Mouse (Mus musculus) layer of hippocampus, adult 2 months (tissue): ENCODE data around the gene Oasl2. TPM values are rescaled to one million over a fixed set of nuclear protein-coding genes. Genes with fewer than 3 reads are reported as not detected.
"Not testable (repeated sequence)": the region's sequence is repeated elsewhere in the genome, so short reads cannot be mapped to it uniquely, and the experiment has no call there.

ENCODE experiments used
- DNase-seq, 2 experiments: peaks; one replicate each; pipeline ENCODE4 v3.0.0; 2022; ENCODE audit warnings: low spot score in 2 of 2
- H3K27ac ChIP-seq: fragments of 200-600 bp; 2 replicates; pipeline ENCODE4 v1.8.1; 2022
- H3K4me3 ChIP-seq: fragments of 200-600 bp; 2 replicates; pipeline ENCODE4 v1.8.1; 2022; ENCODE audit warnings: mild to moderate bottlenecking
- CTCF ChIP-seq: fragments of 200-600 bp; conservative IDR thresholded peaks from 2 replicates; pipeline ENCODE4 v1.8.1; 2022; ENCODE audit warnings: antibody characterized with exemption, mild to moderate bottlenecking, moderate library complexity
- long read RNA-seq, 2 experiments: library from polyadenylated mRNA; stranded (forward); transcript quantifications; one replicate each; pipeline ENCODE4 v2.0.0; 2021; ENCODE audit warnings: borderline mapping rate in 2 of 2
- total RNA-seq, 2 experiments: library from RNA; stranded (reverse); gene quantifications; 2 replicates each; pipeline ENCODE4 v1.2.3; 2021

Gene Oasl2
- total RNA-seq: 1 to 10 TPM; 2.2 to 2.9 TPM
- long read RNA-seq, experiment 1, partial matches to known transcripts: 0 of 1 reads
- long read RNA-seq, experiment 1, other reads (novel, unspliced or antisense): 0 of 1 reads
- long read RNA-seq, experiment 2: 0 reads

DNA sequence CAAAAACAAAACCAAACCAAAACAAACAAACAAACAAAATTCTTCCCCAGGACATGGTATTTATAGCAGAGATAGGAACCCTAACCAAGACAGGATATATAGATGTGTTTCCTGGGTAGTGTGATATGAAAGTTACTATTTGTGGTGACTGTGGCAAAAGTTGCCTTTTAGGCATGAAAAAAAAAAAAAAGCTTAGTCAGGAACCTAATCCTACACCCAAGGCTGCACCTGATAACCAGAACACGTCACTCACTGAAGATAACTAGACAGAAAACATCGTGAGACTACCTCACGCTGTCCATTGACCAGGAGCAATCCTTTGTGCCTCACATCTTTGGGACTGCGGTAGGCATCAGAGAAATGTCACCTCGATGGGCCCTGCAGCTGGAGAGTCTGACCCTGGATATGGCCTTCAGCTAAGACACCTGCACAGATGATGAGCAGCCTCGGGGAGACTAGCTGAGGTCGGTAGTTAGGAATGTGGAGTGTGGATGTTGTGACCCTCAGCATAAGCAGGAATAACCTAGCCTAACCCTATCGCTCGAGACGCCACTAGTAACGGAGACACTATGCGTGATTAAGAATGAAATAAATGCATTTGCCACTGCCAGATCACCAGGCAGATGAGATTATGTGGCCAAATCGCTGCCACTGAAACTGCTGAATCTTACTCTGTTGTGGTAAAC is at the start of gene Oasl2:
TSS of gene Oasl2 (plus strand) at position 249 of the 686 bp plus-strand sequence.
- DNase-seq: no peak
- Histone ChIP-seq H3K4me3 (peak within 1 kb of the TSS; percentile 36), H3K27ac (peak within 1 kb of the TSS; percentile 36; the same call in 1 of the 2 replicates)
- no peak for TF ChIP-seq CTCF

DNA sequence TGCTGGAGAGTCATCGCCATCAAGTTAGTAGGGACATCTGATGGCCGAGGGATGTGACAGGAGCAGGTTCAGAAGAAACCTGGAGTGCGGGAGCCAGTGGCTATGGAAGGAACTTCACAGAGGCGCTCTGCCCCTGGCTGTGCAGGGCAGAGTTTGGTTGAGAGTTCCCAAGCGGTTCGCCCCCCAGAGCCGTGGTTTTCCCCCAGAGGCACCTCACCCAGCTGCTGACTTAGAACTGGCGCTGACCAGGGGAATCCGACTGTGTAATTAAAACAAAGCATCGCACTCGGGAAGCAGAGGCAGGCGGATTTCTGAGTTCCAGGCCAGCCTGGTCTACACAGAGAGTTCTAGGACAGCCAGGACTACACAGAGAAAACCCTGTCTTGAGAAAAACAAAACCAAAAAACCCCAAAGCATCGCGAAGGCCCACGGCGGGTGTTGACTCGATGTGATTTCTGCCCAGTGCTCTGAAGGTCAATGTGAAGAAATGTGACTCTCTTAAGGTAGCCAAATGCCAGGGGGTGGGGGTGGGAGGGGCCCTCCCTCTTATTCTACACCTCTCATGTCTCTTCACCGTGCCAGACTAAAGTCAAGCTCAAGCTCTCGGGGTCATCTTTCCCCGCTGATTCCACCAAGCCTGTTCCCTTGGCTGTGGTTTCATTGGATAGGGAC is 45.0 kb upstream of the Oasl2 start:
- no peak overlapping the region for H3K27ac ChIP-seq
- no peak overlapping the region for H3K4me3 ChIP-seq
- no peak for DNase-seq
- TF ChIP-seq CTCF: no peak

DNA sequence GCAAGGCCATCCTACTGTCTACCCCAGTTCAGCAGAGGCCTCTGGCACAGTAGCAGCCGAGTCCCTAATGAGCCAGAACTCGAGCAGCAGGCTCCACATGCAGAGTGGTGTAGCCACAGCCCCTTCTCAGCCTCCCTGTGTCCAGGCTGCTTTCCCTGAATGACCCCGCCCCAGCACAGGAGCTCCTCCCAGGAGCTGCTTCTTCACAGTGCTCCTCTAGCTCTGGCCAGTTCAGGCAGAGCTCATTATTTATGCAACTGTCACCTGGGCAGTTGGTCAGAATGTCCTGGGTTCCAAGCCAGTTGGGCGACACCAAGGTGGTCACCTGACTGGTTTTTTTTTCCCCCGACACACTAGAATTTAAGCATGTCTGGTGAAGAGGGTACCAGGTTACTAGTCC is 43.4 kb upstream of the Oasl2 start, which contains the start of gene 4930519G04Rik:
TSS of gene 4930519G04Rik (plus strand) at position 301 of the 400 bp plus-strand sequence.
- H3K27ac ChIP-seq, H3K4me3 ChIP-seq, DNase-seq: not testable (repeated sequence)

DNA sequence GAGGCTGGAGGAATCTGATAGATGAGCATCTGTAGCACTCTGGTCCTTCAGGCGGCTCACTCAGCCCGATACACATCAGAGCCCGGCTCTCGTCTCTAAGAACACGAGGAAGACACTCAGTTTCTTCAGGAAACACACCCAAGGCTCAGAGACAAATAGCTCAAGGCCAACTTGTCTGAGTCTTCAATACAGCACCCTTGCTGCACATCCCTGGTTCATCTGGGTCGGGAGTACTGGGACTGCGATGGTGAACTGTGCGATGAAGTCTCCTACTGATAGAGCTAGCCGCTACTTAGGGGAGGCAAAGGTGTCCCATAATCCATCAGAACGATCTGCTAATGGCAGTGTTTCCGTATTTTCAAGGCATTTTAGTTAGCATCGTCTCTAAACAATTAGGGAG is 38.2 kb upstream of the Oasl2 start, which contains the start of gene Gm9936:
TSS of gene Gm9936 (minus strand) at position 101 of the 400 bp plus-strand sequence.
- DNase-seq: no peak
- H3K27ac ChIP-seq: no peak within 1 kb of the TSS
- H3K4me3 ChIP-seq: peak within 1 kb of the TSS; percentile 47
- TF ChIP-seq CTCF: no peak

DNA sequence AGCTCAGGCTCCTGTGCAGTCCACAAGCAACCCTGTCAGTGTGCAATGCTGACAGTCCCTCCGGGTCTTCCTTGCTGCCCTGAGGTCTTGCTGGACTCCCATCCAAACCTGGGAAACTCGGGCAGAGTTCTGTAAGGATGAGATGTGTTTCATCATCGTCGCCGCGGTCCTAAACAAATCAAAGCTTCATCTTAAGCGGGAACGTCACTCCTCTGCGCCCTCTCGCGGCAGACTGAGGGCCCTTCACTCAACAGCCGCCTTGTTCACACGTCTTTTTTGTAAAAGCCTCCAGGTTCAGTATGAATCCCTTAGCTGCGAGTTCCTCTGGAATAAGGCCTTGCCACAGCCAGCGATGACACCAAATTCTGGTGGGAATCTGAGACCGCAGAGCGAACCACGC is 37.5 kb upstream of the Oasl2 start:
- peak; percentile 88 for TF ChIP-seq CTCF
- DNase-seq: peak; percentile 56 to 78
- Histone ChIP-seq H3K27ac (no peak overlapping the region), H3K4me3 (peak overlapping the region; percentile 47)

DNA sequence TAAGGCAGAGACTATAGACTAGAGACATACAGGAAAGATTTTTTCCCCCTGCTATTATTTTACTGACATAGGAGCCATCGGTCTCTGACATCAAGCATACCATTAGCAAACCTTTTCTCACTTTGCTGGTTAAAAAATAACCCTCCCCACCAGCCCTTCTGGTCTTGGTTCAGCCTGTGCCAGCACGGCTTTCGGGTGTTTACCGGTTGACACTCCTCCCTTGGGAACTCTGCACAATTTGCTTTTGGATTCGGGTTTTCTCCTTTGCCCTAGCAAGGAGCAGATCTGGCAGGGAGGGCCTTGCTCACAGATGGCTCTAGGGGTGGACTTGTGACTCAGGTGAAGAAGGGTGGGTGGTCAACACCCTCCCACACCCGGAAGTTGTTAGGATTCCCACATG is 35.0 kb upstream of the Oasl2 start:
- TF ChIP-seq CTCF: no peak

DNA sequence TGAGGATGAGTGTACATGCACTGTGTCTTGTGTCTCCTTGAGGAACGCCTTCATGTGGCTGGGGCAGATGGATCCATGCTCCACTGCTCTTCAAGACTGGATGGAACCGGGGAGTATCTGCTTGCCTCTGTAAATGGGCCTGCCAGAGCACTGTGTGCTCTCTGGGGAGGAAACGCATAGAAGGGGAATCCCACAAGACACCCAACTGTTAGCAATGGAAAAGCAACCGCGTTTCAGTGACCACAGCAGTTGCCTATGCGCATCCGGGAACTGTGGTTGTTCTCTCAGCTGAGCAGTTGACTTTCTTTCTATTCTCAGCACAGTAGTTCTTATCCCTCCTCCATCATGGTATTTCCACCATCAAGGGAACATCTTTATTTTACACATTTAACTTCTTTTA is 31.9 kb upstream of the Oasl2 start:
- Histone ChIP-seq H3K4me3 (no peak overlapping the region), H3K27ac (no peak overlapping the region)
- TF ChIP-seq CTCF: no peak
- DNase-seq: no peak

More for the DNA sequence above, 35.0 kb upstream of the Oasl2 start:
- DNase-seq: no peak
- Histone ChIP-seq H3K4me3 (no peak overlapping the region), H3K27ac (no peak overlapping the region)

DNA sequence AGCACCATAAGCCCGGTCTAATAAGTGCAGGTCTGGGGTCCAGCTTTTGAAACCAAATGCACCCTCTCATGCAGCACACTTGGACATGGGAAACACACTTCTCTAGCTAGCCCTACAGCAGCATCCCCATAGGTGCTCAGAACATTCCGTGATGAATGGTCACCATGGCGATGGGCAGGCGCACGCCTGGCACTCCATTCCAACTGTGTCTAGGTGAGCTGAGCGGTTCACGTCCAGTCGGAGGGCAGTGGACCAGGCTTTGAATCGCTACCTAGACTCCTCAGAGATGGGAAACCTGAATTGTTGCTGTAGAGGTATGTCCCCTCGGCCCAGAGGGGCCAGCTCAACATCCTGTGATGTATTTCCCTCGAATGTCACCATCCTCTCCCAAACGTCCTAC is 31.5 kb upstream of the Oasl2 start:
- TF ChIP-seq CTCF: no peak
- H3K27ac ChIP-seq: no peak overlapping the region
- H3K4me3 ChIP-seq: no peak overlapping the region
- DNase-seq: no peak

DNA sequence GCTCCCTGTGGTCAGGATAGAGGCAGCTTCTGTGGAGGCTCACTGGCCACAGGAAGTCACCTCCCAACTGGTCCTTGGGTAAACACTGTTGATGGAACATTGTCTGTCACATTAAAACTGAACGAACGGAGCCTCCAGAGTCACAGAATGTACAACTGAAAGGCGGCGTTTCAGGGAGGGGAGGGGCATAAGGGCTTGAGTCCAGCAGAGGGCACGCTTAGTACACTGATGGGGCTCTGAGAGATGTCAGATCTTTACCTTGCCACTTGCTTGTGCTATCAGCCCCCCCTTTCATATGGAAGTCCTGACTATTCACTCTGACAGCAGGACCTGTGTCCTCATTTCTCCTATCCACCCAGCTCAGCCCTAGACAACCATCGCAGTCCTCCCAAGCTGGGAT is 20.9 kb upstream of the Oasl2 start:
- peak; percentile 35 for TF ChIP-seq CTCF
- no peak overlapping the region for H3K27ac ChIP-seq
- no peak overlapping the region for H3K4me3 ChIP-seq
- DNase-seq: no peak

DNA sequence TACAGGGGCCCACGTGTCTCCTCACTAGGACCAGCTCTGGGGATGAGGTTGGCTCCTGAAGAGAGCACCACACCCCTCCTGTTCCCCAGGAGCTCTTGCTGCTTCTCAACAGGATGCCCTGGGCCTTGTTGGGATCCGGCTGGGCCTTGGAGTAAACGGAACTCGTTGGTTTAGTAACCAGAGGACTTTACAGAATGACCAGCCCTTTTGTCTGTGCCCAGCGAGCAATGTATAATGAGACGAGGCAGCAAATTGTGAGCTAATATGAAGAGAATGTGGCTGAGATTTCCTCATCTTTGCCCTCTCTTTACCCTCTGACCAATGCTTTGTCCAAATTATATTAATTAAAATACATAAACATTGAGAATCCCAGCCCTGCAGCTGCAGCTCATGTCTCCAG is 20.4 kb upstream of the Oasl2 start:
- H3K27ac ChIP-seq: no peak overlapping the region
- no peak overlapping the region for H3K4me3 ChIP-seq
- TF ChIP-seq CTCF: no peak
- DNase-seq: no peak

DNA sequence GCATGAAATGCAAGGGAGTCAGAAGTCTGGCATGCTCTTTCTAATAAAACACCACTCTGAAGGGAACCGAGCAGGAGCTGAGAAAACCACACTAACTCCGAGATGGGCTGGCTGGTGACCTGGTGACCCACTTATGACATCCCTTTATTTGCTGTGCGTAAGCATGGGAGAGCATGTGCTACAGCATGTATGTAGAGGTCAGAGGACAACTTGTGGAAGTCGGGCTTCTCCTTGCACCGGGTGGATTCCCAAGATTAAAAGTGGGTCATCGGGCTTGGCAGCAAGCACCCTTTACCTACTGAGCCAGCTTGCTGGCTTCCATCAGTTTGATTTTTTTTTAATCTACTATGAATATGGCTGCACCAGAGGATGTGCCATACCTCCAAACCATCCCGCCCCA is 19.2 kb upstream of the Oasl2 start:
- no peak overlapping the region for H3K27ac ChIP-seq
- H3K4me3 ChIP-seq: no peak overlapping the region
- no peak for DNase-seq
- no peak for TF ChIP-seq CTCF

DNA sequence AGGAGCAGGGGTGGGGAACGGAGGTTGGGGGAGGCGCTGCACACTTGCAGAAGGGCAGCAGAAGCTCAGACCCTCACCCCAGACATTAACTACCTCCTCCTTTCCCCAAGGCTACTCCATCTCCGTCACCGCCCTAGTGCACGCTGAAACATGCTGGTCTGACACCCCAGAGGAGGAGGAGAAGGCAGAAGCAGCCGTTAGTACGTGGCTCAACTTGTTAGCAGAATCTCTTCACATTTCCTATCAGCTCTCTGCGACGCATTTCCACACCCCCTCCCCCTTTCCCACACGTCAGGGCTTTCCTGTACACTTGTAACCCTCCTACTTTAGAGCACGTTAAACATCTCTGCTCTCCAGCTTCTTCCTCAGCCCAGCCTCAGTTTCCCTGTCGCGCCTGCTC is 17.3 kb upstream of the Oasl2 start:
- Histone ChIP-seq H3K27ac (no peak overlapping the region), H3K4me3 (no peak overlapping the region)
- no peak for DNase-seq
- no peak for TF ChIP-seq CTCF

DNA sequence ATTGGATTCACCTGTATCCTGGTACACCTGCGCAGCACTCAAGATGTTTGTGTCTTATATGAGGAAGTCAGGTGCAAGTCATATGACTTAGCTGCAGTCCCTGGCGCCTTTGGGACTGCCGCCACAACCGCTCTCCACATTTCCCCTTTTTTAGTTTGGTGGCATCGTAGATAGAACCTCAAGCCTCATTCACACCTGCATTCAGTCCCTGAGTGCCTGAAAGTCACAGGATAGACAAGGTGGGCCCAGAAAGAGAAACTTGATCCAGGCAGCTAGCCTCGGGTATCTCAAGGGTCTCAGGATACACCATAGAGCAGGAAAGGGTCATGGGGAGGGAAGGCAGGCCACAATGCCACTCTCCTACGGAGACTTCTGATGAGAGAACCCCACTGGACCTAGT is 14.4 kb upstream of the Oasl2 start:
- H3K4me3 ChIP-seq, DNase-seq, H3K27ac ChIP-seq: not testable (repeated sequence)

DNA sequence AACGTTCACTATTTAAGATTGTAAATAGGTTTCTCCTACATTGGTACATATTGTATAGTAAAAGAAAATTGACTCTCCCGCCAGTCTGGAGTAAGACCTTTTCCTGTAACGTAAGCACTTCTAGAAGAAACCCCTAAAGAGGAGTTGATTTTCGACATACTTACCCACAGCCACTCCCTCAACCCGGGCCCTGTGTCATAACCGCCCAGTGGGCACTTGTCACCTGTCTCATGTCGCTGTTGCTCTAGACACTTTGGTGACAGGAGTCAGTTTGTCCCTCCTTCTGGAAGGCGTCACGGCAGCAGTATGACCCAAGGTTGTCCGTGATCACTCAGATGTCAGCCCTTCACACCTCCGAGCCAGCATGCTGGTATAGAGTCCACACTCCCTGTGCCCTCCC is 13.7 kb upstream of the Oasl2 start:
- no peak for TF ChIP-seq CTCF
- DNase-seq: no peak
- H3K27ac ChIP-seq: no peak overlapping the region
- no peak overlapping the region for H3K4me3 ChIP-seq
